Mouse (Mus musculus) neural tube, embryonic 12.5 days (tissue): ENCODE measurements around the gene Clptm1. TPM values are rescaled to one million over a fixed set of nuclear protein-coding genes. Genes with fewer than 3 reads are reported as not detected.

Experiments used
- ATAC-seq: fragments of 200-750 bp; cut with Nextera tagmentation; 2 replicates; pipeline ENCODE4 v1.8.0; 2017; ENCODE audit warnings: low read depth, mild to moderate bottlenecking, moderate TSS enrichment, moderate library complexity; ENCODE audit not compliant: low FRiP score
- H3K27ac ChIP-seq: fragments of 300-500 bp; sonication (generic); 2 replicates; pipeline ENCODE4 v1.5.1; 2016
- H3K27me3 ChIP-seq: fragments of 300-500 bp; sonication (generic); replicated peaks from 2 replicates; pipeline ENCODE4 v1.6.1; 2016; ENCODE audit warnings: mild to moderate bottlenecking
- H3K36me3 ChIP-seq: fragments of 300-500 bp; sonication (generic); 2 replicates; pipeline ENCODE4 v1.6.1; 2016; ENCODE audit warnings: mild to moderate bottlenecking
- H3K4me1 ChIP-seq: fragments of 300-500 bp; sonication (generic); 2 replicates; pipeline ENCODE4 v1.6.1; 2016
- H3K4me2 ChIP-seq: fragments of 300-500 bp; sonication (generic); replicated peaks from 2 replicates; pipeline ENCODE4 v1.6.1; 2016; ENCODE audit warnings: mild to moderate bottlenecking
- H3K4me3 ChIP-seq: fragments of 300-500 bp; sonication (generic); 2 replicates; pipeline ENCODE4 v1.5.1; 2016
- H3K9ac ChIP-seq: fragments of 300-500 bp; sonication (generic); 2 replicates; pipeline ENCODE4 v1.6.1; 2016; ENCODE audit warnings: mild to moderate bottlenecking
- H3K9me3 ChIP-seq: fragments of 300-500 bp; sonication (generic); 2 replicates; pipeline ENCODE4 v1.6.1; 2016; ENCODE audit warnings: mild to moderate bottlenecking
- WGBS: fragments of 180-500 bp; shearing (Covaris S2); methylation state at CpG from one replicate; pipeline ENCODE4 v1.1.7; 2016; 5-methylcytosine and 5-hydroxymethylcytosine counted together
- polyA plus RNA-seq: library from polyadenylated mRNA; unstranded; fragments of >200 nt; fragmentation: Nextera tagmentation; extraction: Ambion mirVana; gene quantifications from 2 replicates; pipeline ENCODE4 v1.2.1, GENCODE M21; 2016

The Clptm1 gene
- 104 and 112 TPM in 2 replicates for polyA plus RNA-seq

GRCm38 (mm10) chr7:19664955-19665841 is at the start of gene Clptm1:
Gene Clptm1 (minus strand): TSS chr7:19665033.
- under 1% methylated on average over 63 of the region's 63 CpGs for WGBS

GRCm38 (mm10) chr7:19713598-19713997 is 48.8 kb upstream of the Clptm1 start:
- Histone ChIP-seq H3K27ac (no peak overlapping the region), H3K4me3 (no peak overlapping the region), H3K27me3 (no peaks in the 10 kb centered on the region), H3K4me1 (peaks cover 17% of the 10 kb centered on the region), H3K9me3 (no peaks in the 10 kb centered on the region), H3K9ac (no peak overlapping the region), H3K36me3 (peaks cover 40% of the 10 kb centered on the region), H3K4me2 (no peak overlapping the region)
- no peak for ATAC-seq
- 90% methylated on average over 9 of the region's 9 CpGs for WGBS

More at GRCm38 (mm10) chr7:19664955-19665841, at the start of gene Clptm1:
- no peaks in the 10 kb centered on the region for H3K27me3 ChIP-seq
- H3K4me1 ChIP-seq: peaks cover 23% of the 10 kb centered on the region
- 0 out of 2 replicates have a peak, but pooled peaks cover 6% of the 10 kb centered on the region for H3K36me3 ChIP-seq
- peak; percentile 88 for ATAC-seq
- no peaks in the 10 kb centered on the region for H3K9me3 ChIP-seq
- H3K9ac ChIP-seq: peak within 1 kb of the TSS; percentile 94
- H3K27ac ChIP-seq: peak within 1 kb of the TSS; percentile 58
- peak within 1 kb of the TSS; percentile 95 for H3K4me3 ChIP-seq
- H3K4me2 ChIP-seq: peak within 1 kb of the TSS; percentile 71

GRCm38 (mm10) chr7:19713196-19713595 is 48.4 kb upstream of the Clptm1 start:
- Histone ChIP-seq H3K9me3 (no peaks in the 10 kb centered on the region), H3K4me1 (peaks cover 17% of the 10 kb centered on the region), H3K4me3 (no peak overlapping the region), H3K4me2 (no peak overlapping the region), H3K27ac (no peak overlapping the region), H3K27me3 (no peaks in the 10 kb centered on the region), H3K36me3 (peaks cover 43% of the 10 kb centered on the region), H3K9ac (no peak overlapping the region)
- WGBS: 55% methylated on average over 4 of the region's 4 CpGs
- ATAC-seq: no peak

GRCm38 (mm10) chr7:19712414-19712813 is 47.6 kb upstream of the Clptm1 start:
- no peak for ATAC-seq
- H3K4me3 ChIP-seq: no peak overlapping the region
- peaks cover 17% of the 10 kb centered on the region for H3K4me1 ChIP-seq
- no peak overlapping the region for H3K9ac ChIP-seq
- H3K27ac ChIP-seq: no peak overlapping the region
- no peaks in the 10 kb centered on the region for H3K27me3 ChIP-seq
- H3K36me3 ChIP-seq: peaks cover 50% of the 10 kb centered on the region
- H3K4me2 ChIP-seq: no peak overlapping the region
- WGBS: 81% methylated on average over 4 of the region's 4 CpGs
- no peaks in the 10 kb centered on the region for H3K9me3 ChIP-seq

- Histone ChIP-seq H3K27ac (no peak overlapping the region), H3K9ac (no peak overlapping the region), H3K4me3 (no peak overlapping the region), H3K27me3 (no peaks in the 10 kb centered on the region), H3K4me2 (no peak overlapping the region), H3K36me3 (peaks cover 59% of the 10 kb centered on the region), H3K9me3 (no peaks in the 10 kb centered on the region), H3K4me1 (peaks cover 11% of the 10 kb centered on the region)
- ATAC-seq: no peak
- 95% methylated on average over 10 of the region's 10 CpGs for WGBS
Measured at GRCm38 (mm10) chr7:19710650-19711049, 45.8 kb upstream of the Clptm1 start.

GRCm38 (mm10) chr7:19705271-19705670 is 40.4 kb upstream of the Clptm1 start:
- no peak for ATAC-seq
- Histone ChIP-seq H3K4me1 (no peaks in the 10 kb centered on the region), H3K27me3 (no peaks in the 10 kb centered on the region), H3K27ac (no peak overlapping the region), H3K9me3 (no peaks in the 10 kb centered on the region), H3K9ac (no peak overlapping the region), H3K4me3 (no peak overlapping the region), H3K36me3 (peaks cover 59% of the 10 kb centered on the region), H3K4me2 (no peak overlapping the region)
- WGBS: 94% methylated on average over 7 of the region's 7 CpGs

- Histone ChIP-seq H3K9ac (no peak overlapping the region), H3K27ac (no peak overlapping the region), H3K4me1 (peaks cover 1% of the 10 kb centered on the region), H3K36me3 (peaks cover 53% of the 10 kb centered on the region), H3K9me3 (no peaks in the 10 kb centered on the region), H3K4me2 (no peak overlapping the region), H3K4me3 (no peak overlapping the region), H3K27me3 (no peaks in the 10 kb centered on the region)
- WGBS: 91% methylated on average over 4 of the region's 4 CpGs
- no peak for ATAC-seq
Measured at GRCm38 (mm10) chr7:19704475-19704874, 39.6 kb upstream of the Clptm1 start.

GRCm38 (mm10) chr7:19702859-19703555 is 38.2 kb upstream of the Clptm1 start:
- no peak overlapping the region for H3K4me3 ChIP-seq
- peaks cover 40% of the 10 kb centered on the region for H3K36me3 ChIP-seq
- no peak overlapping the region for H3K27ac ChIP-seq
- WGBS: 94% methylated on average over 16 of the region's 16 CpGs
- H3K9ac ChIP-seq: no peak overlapping the region
- ATAC-seq: no peak
- H3K4me1 ChIP-seq: peaks cover 13% of the 10 kb centered on the region
- no peak overlapping the region for H3K4me2 ChIP-seq
- H3K9me3 ChIP-seq: no peaks in the 10 kb centered on the region
- no peaks in the 10 kb centered on the region for H3K27me3 ChIP-seq

- no peak overlapping the region for H3K4me2 ChIP-seq
- 33% methylated on average over 22 of the region's 22 CpGs for WGBS
- peaks cover 6% of the 10 kb centered on the region; the same call in 1 of the 2 replicates for H3K9me3 ChIP-seq
- peaks cover 13% of the 10 kb centered on the region for H3K4me1 ChIP-seq
- H3K27me3 ChIP-seq: no peaks in the 10 kb centered on the region
- no peak overlapping the region for H3K27ac ChIP-seq
- no peak overlapping the region for H3K4me3 ChIP-seq
- H3K36me3 ChIP-seq: peaks cover 33% of the 10 kb centered on the region
- no peak overlapping the region for H3K9ac ChIP-seq
- ATAC-seq: peak; percentile 49; the same call in 1 of the 2 replicates
Measured at GRCm38 (mm10) chr7:19701069-19701761, 36.4 kb upstream of the Clptm1 start.

- Histone ChIP-seq H3K27me3 (no peaks in the 10 kb centered on the region), H3K9me3 (peaks cover 9% of the 10 kb centered on the region; the same call in 1 of the 2 replicates), H3K4me1 (peaks cover 13% of the 10 kb centered on the region), H3K9ac (no peak overlapping the region), H3K4me2 (no peak overlapping the region), H3K4me3 (no peak overlapping the region), H3K27ac (no peak overlapping the region), H3K36me3 (peaks cover 32% of the 10 kb centered on the region)
- no peak for ATAC-seq
- WGBS: 69% methylated on average over 12 of the region's 12 CpGs
Measured at GRCm38 (mm10) chr7:19700299-19701068, 35.7 kb upstream of the Clptm1 start.

- H3K9me3 ChIP-seq: peaks cover 9% of the 10 kb centered on the region; the same call in 1 of the 2 replicates
- peaks cover 13% of the 10 kb centered on the region for H3K4me1 ChIP-seq
- no peaks in the 10 kb centered on the region for H3K27me3 ChIP-seq
- H3K4me3 ChIP-seq: no peak overlapping the region
- no peak for ATAC-seq
- 87% methylated on average over 4 of the region's 4 CpGs for WGBS
- peaks cover 32% of the 10 kb centered on the region for H3K36me3 ChIP-seq
- H3K9ac ChIP-seq: no peak overlapping the region
- H3K4me2 ChIP-seq: 0 out of 2 replicates have a peak overlapping the region, but pooled peaks have one; percentile 63
- no peak overlapping the region for H3K27ac ChIP-seq
Measured at GRCm38 (mm10) chr7:19699827-19700148, 35.0 kb upstream of the Clptm1 start.
